Mouse (Mus musculus): Measurements from ENCODE around the gene Ccdc184. TPM values are rescaled to one million over a fixed set of nuclear protein-coding genes. Genes with fewer than 3 reads are reported as not detected.

The Ccdc184 gene
- polyA plus RNA-seq, 1 experiment = 0.18 TPM

DNA sequence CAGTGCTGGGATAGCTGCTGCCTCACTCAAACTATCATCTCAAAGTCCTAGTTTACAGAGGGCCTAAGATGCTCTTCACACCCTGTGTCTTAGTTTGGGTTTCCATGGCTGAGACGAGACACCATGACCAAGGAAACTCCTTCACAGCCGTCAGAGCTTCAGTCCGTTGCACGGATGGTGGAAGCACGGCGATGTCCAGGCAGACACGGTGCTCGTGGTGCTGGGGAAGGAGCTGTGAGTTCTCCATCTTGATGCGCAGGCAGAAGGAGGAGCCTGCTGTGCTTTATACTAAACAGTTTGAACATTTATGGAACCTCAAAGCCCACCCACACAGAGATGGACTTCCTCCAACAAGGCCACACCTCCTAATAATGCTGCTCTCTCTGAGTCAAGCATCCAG lies 30.1 kb upstream of the Ccdc184 start:
- no peak for TF ChIP-seq POLR2A (IDR thresholded peaks at IDR 0.05; ENCODE audit: low read depth, low read length)
- no peak for TF ChIP-seq CTCF (IDR thresholded peaks at IDR 0.05; ENCODE audit: borderline replicate concordance, insufficient read depth, low read length)
- no peak overlapping the region for H3K4me3 ChIP-seq (ENCODE audit: insufficient read depth, low read length)
- no peaks in the 10 kb centered on the region for H3K4me1 ChIP-seq (ENCODE audit: control insufficient read depth, insufficient read depth, low read length)
- no peak overlapping the region for H3K27ac ChIP-seq (ENCODE audit: insufficient read depth, low read length)

DNA sequence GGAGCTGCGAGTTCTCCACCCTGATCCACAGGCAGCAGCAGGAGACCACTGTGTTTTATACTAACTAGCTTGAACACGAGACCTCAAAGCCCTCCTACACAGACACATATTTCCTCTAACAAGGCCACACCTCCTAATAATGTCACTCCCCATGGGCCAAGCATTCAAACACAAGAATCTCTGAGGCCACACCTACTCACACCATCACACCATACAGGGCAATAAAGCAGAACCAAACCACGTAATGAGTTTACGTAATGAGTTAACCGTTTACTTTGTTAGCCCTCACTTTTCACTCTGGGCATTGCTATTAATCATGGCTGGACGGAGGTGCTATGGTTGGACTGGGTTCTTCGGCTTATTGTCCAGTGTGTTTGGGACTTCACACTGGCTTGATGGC lies 27.2 kb upstream of the Ccdc184 start:
- H3K27ac ChIP-seq (ENCODE audit: insufficient read depth, low read length) = no peak overlapping the region
- no peak for TF ChIP-seq CTCF (IDR thresholded peaks at IDR 0.05; ENCODE audit: borderline replicate concordance, insufficient read depth, low read length)
- TF ChIP-seq POLR2A (IDR thresholded peaks at IDR 0.05; ENCODE audit: low read depth, low read length) = no peak
- no peaks in the 10 kb centered on the region for H3K4me1 ChIP-seq (ENCODE audit: control insufficient read depth, insufficient read depth, low read length)
- no peak overlapping the region for H3K4me3 ChIP-seq (ENCODE audit: insufficient read depth, low read length)

DNA sequence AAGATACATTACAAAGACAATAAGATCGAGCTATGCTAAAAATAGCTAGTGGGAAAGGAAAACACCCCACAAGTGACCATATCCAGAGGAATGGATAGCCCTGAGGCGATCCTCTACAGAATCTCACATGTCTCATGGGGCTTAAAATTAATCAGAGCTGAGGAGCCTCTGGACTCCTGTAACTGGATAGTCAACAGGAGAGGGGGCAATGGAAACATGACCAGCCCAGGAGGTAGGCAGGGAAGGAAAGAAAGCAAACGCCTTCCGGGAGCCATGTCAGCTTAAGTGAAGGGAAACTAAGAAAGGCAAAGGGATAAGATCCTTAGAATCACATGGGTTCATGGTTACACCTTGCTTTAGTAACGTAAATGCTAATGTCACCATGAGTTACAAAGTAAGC lies 26.1 kb upstream of the Ccdc184 start:
- Histone ChIP-seq H3K27ac (ENCODE audit: insufficient read depth, low read length) (no peak overlapping the region), H3K4me3 (ENCODE audit: insufficient read depth, low read length) (no peak overlapping the region), H3K4me1 (ENCODE audit: control insufficient read depth, insufficient read depth, low read length) (peaks cover 1% of the 10 kb centered on the region; the same call in 1 of the 2 replicates)
- TF ChIP-seq POLR2A (IDR thresholded peaks at IDR 0.05; ENCODE audit: low read depth, low read length) (no peak), CTCF (IDR thresholded peaks at IDR 0.05; ENCODE audit: borderline replicate concordance, insufficient read depth, low read length) (no peak)

GRCm38 (mm10) chr15:98142515-98142914 lies 24.4 kb upstream of the Ccdc184 start:
- TF ChIP-seq POLR2A (IDR thresholded peaks at IDR 0.05; ENCODE audit: low read depth, low read length) (no peak), CTCF (IDR thresholded peaks at IDR 0.05; ENCODE audit: borderline replicate concordance, insufficient read depth, low read length) (no peak)

GRCm38 (mm10) chr15:98144861-98145507 lies 22.0 kb upstream of the Ccdc184 start:
- peak overlapping the region; percentile 85 for H3K4me3 ChIP-seq (ENCODE audit: insufficient read depth, low read length)
- H3K27ac ChIP-seq (ENCODE audit: insufficient read depth, low read length) = no peak overlapping the region
- TF ChIP-seq CTCF (IDR thresholded peaks at IDR 0.05; ENCODE audit: borderline replicate concordance, insufficient read depth, low read length) (no peak), POLR2A (IDR thresholded peaks at IDR 0.05; ENCODE audit: low read depth, low read length) (no peak)
- H3K4me1 ChIP-seq (ENCODE audit: control insufficient read depth, insufficient read depth, low read length) = peaks cover 2% of the 10 kb centered on the region; the same call in 1 of the 2 replicates

More at GRCm38 (mm10) chr15:98142515-98142914, 24.4 kb upstream of the Ccdc184 start:
- Histone ChIP-seq H3K4me1 (ENCODE audit: control insufficient read depth, insufficient read depth, low read length) (peaks cover 2% of the 10 kb centered on the region; the same call in 1 of the 2 replicates), H3K4me3 (ENCODE audit: insufficient read depth, low read length) (no peak overlapping the region), H3K27ac (ENCODE audit: insufficient read depth, low read length) (no peak overlapping the region)

GRCm38 (mm10) chr15:98145559-98146181 lies 21.3 kb upstream of the Ccdc184 start:
- Histone ChIP-seq H3K4me3 (ENCODE audit: insufficient read depth, low read length) (peak overlapping the region; percentile 85), H3K27ac (ENCODE audit: insufficient read depth, low read length) (peak overlapping the region; percentile 35), H3K4me1 (ENCODE audit: control insufficient read depth, insufficient read depth, low read length) (peaks cover 2% of the 10 kb centered on the region; the same call in 1 of the 2 replicates)
- TF ChIP-seq POLR2A (IDR thresholded peaks at IDR 0.05; ENCODE audit: low read depth, low read length) = peak; percentile 80
- no peak for TF ChIP-seq CTCF (IDR thresholded peaks at IDR 0.05; ENCODE audit: borderline replicate concordance, insufficient read depth, low read length)

DNA sequence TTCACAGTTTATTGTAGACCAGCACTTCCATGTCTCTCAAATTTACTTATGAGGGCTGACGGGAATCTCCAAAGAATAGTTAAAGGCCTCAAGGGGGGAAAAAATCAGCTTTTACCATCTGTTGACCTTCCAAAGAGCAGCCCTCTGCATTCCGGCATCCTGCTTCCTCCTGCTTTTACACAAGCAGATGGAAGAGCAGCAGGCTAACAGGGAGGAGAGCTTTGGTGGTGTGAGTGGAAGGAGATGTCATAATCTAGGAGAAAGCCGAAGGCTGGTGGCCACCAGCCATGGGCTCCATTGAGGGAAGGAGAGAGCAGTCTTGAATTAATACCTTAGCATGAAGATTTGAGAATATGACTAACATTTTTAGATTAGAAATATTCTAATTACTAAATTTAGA lies 18.6 kb upstream of the Ccdc184 start:
- Histone ChIP-seq H3K4me1 (ENCODE audit: control insufficient read depth, insufficient read depth, low read length) (peaks cover 2% of the 10 kb centered on the region; the same call in 1 of the 2 replicates), H3K27ac (ENCODE audit: insufficient read depth, low read length) (no peak overlapping the region), H3K4me3 (ENCODE audit: insufficient read depth, low read length) (no peak overlapping the region)
- TF ChIP-seq POLR2A (IDR thresholded peaks at IDR 0.05; ENCODE audit: low read depth, low read length) = no peak
- no peak for TF ChIP-seq CTCF (IDR thresholded peaks at IDR 0.05; ENCODE audit: borderline replicate concordance, insufficient read depth, low read length)

DNA sequence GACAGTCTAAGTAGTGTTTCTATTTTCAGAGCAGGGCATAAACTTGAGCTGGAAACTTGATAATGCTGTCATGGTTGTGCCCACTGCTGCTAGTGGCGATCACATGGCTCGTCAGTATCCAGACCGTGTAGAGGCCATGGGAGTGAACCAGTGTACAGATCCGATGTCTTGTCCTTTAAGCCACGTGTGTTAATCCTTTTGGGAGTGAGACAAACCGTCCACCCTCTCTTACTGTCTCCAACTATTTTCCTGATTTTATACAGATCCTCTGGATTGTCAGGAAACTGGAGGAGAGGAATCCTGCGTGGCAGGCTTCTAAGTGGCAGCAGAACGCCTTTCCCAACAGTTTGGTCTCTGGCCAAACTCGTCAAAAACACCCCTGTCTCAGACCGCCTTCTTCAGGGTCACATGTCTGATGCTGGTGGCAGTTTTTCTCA lies 17.8 kb upstream of the Ccdc184 start:
- Histone ChIP-seq H3K4me3 (ENCODE audit: insufficient read depth, low read length) (no peak overlapping the region), H3K27ac (ENCODE audit: insufficient read depth, low read length) (no peak overlapping the region), H3K4me1 (ENCODE audit: control insufficient read depth, insufficient read depth, low read length) (peaks cover 2% of the 10 kb centered on the region; the same call in 1 of the 2 replicates)
- no peak for TF ChIP-seq POLR2A (IDR thresholded peaks at IDR 0.05; ENCODE audit: low read depth, low read length)
- TF ChIP-seq CTCF (IDR thresholded peaks at IDR 0.05; ENCODE audit: borderline replicate concordance, insufficient read depth, low read length) = no peak

- Histone ChIP-seq H3K4me1 (ENCODE audit: control insufficient read depth, insufficient read depth, low read length) (no peaks in the 10 kb centered on the region), H3K4me3 (ENCODE audit: insufficient read depth, low read length) (no peak overlapping the region), H3K27ac (ENCODE audit: insufficient read depth, low read length) (no peak overlapping the region)
- no peak for TF ChIP-seq POLR2A (IDR thresholded peaks at IDR 0.05; ENCODE audit: low read depth, low read length)
- TF ChIP-seq CTCF (IDR thresholded peaks at IDR 0.05; ENCODE audit: borderline replicate concordance, insufficient read depth, low read length) = no peak
Observed at GRCm38 (mm10) chr15:98152916-98153315, 14.0 kb upstream of the Ccdc184 start.

DNA sequence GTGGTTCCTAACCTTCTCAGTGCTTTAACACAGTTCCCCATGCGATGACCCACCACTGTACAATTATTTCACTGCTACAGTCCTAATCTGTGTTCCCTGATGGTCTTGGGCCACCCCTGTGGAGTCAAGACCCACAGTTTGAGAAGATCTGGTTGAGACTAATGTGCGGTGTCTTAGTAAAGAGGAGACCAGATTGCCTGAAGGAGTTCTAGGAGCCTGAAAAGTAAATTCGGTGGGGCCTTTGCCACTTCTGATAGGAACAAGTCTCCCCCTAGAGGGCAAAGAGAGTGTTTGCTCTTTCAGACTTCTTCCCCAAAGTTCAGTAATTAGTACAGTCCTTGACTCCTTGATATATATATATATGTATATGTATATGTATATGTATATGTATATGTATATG lies 13.3 kb upstream of the Ccdc184 start:
- no peak overlapping the region for H3K27ac ChIP-seq (ENCODE audit: insufficient read depth, low read length)
- H3K4me1 ChIP-seq (ENCODE audit: control insufficient read depth, insufficient read depth, low read length) = no peaks in the 10 kb centered on the region
- H3K4me3 ChIP-seq (ENCODE audit: insufficient read depth, low read length) = no peak overlapping the region
- TF ChIP-seq POLR2A (IDR thresholded peaks at IDR 0.05; ENCODE audit: low read depth, low read length) (no peak), CTCF (IDR thresholded peaks at IDR 0.05; ENCODE audit: borderline replicate concordance, insufficient read depth, low read length) (no peak)
